Mouse (Mus musculus) c-Kit-positive CD71-positive TER-119-negative erythroid progenitor cells, embryonic 14.5 days (primary cell): Measurements from ENCODE around the gene Nr2f2.

ENCODE experiments used
- DNase-seq: peaks from one replicate; pipeline ENCODE4 v3.0.0-alpha.2; 2013; ENCODE audit warnings: low read depth

Nr2f2 gene

DNA sequence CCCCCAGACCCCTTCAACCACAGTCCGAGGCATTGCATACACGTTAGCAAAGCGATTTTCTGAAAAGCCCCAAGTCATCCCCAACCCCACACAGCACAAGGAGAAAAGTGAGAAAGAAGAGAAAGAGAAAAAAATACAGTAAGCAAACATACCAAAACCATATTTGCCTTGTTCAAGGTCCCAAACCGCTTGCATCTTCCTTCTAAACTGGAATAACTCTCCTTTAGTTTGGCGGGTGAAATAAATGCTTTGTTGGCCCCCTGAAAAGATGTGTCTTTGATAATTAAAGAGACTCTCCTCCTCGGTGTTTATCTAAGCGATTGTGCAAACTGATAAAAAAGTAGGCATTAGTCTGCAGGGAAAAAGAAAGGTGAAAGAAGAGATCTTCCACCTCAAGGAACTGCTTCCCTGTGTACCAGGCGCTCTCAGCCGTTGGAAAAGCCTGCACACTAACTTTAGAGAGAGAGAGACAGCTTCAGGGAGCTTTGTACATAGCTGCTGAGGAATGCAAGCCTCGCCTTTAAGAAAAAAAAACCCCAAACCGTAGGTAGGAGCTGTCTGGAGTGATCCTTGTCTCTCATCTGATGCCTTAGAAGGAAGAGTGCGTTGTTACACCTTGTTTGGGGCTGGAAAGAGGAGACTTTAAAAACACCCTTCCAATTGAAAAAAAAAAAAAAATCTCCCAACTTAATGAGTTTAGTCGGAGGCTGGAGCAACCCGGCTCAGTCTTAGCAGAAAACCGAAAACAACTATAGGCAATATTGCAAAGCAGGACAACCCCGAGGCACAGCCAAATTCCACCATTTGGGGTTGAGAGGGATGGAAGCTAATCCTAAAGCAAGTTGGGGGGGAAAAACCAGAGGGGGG, at the start of gene Nr2f2:
TSS of gene Nr2f2 (minus strand) at position 795 of the 867 bp plus-strand sequence.
- DNase-seq: no peak

DNA sequence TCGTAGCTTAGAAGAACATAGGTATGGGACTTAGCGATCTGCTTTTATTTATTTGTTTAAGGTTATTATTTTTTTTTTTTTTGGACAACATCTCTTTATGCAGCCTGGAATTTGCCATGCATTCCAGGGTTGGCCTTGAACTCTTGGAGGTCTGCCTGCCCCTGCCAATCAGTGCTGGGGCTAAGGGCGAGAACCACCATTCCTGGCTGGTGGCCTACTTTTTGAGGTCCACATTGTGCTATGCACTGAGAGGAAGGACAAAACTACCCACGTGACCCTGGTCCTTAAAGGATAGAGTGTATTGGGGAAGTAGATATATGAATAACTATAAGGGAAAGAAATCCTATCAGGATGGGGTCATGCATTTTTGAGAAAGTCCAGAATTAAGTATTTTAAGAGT, 47.9 kb upstream of the Nr2f2 start:
- DNase-seq: no peak

DNA sequence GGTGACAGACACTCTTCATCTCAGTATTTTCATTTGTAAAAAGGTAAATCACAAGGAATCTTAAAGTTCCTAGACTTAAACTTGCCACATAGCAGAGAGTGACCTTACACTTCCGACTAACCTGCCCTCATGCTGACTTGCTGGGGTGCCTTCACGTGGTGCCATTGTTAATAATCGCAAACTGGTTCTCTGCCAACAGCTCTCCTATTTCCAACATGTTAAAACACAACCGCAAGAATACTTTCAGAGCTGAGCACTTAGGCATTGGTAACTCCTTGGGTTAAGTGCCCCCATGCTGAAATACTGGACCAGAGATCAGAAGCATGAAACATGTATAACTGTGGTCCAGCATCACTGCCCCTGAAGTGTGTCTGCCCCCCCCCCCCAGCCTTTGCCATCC, 47.1 kb upstream of the Nr2f2 start:
- no peak for DNase-seq

DNA sequence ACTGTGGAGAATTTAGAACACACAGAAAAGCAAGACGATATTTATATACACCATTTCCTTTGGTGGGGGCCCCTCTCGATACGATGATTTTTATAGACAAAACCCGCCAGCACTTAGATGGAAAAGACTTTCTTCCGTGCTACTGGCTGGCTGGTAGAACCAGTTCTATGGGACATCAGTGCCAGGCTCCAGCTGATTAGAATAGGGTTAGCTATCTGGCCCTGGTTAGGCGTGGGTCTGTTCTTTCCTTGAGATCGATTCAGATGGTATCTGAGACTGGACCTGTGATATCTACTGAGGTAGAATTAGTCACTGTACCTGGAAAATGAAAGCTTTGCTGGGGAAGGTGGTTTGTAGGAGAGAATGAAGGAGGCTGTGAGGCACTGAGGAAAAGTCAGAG, 46.4 kb upstream of the Nr2f2 start:
- DNase-seq: no peak

- DNase-seq: no peak
Observed at GRCm38 (mm10) chr7:70410350-70410749, 43.8 kb upstream of the Nr2f2 start.

DNA sequence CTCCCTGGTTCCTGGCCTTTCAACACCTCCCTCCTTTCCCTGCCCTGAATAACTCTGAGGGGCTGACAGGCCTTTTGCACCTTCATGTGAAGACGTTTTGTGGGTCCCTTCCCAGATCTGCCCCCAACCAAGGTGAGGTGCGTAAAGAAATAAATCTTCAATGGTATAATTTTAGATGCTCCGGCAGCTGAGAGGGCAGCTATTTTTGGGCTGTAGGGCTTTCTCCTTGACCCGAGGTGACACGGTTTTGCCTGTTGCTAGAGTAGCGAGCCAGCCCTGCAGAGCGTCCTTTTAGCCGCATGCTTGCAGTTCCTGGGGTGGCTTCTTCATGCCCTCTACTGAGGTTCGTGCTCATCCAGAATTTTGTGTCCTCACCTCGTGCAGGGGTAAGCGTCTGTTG, 43.4 kb upstream of the Nr2f2 start:
- DNase-seq: no peak

DNA sequence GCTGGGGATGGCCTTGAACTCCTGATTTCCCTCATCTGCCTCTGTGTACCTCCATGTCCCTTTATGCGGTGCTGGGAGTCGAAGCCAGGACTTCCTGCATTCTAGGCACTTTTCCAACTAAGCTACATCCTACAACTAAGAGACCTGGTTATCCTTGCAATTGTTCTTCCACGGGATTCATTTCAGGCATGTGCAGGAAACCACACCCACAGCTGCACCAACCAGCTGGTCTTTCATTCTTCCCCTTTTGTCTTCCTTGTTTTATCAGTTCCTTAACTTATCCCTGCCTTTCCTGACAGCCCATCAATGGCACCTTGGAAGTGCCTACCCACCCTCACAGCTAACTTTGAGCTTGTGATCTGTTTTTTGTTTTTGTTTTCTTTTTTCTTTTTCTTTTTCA, 42.3 kb upstream of the Nr2f2 start:
- DNase-seq: no peak

GRCm38 (mm10) chr7:70407123-70407522, 40.6 kb upstream of the Nr2f2 start:
- DNase-seq: no peak

- DNase-seq: no peak
Observed at GRCm38 (mm10) chr7:70406527-70406926, 40.0 kb upstream of the Nr2f2 start.

GRCm38 (mm10) chr7:70405466-70405865, 38.9 kb upstream of the Nr2f2 start:
- no peak for DNase-seq

- DNase-seq: no peak
Observed at GRCm38 (mm10) chr7:70382828-70383227, 16.3 kb upstream of the Nr2f2 start.

GRCm38 (mm10) chr7:70381409-70382244, 15.1 kb upstream of the Nr2f2 start:
- no peak for DNase-seq

GRCm38 (mm10) chr7:70380943-70381342, 14.4 kb upstream of the Nr2f2 start:
- DNase-seq: no peak

DNA sequence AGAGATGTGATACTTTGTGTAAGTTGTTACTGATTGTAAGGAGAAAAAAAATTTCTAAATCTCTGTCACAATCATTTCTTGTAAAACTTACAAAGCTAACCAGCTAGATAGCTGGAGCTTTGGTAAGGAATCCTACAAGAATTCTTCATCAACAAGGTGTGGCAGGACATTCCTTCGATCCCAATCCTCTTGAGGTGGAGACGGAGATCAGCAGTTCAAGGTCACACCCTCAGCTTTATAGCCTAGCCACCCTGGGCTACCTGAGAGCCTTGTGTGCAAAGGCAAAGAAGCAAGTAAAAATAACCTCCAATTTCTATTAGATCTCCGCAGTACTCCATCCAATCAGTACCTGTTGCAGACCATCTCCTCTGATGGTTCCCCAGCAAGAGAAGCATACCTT, 13.7 kb upstream of the Nr2f2 start:
- DNase-seq: no peak

- no peak for DNase-seq
Observed at GRCm38 (mm10) chr7:70370552-70371262, 4.2 kb upstream of the Nr2f2 start.

GRCm38 (mm10) chr7:70369731-70370551, 3.4 kb upstream of the Nr2f2 start:
- DNase-seq: no peak

DNA sequence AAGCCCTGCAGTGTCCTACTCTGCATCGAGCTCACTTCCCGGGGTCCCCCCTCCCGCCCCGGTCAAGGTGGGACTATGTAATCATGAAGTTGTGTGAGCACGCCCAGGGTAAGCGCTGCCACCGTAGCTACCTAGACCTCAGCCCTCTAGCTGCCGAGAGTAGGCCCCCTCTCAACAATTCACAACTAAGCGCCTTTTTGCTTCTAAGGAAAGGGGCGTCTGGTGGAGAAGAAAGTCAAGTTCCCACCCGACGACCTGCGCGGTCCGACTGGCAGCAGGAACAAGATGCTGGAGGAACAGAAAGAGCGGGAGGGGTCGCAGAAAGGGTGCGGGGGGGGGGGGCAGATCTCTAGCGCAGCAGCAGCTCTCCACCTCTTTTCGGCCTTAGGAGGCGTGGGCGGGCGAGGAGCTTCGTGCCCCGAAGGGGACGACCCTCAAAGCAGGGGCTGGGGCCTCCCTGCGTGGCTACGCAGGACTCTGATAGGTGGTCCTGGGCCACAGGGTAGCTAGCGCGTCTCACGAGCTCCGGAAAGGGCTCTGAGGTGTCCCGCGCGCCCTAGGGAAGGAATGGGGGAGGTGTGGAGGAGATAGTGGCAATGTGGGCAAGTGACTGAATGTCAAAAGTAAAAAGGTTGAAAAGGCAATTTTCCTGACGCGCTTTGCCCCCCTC, 2.7 kb upstream of the Nr2f2 start:
- DNase-seq: no peak

DNA sequence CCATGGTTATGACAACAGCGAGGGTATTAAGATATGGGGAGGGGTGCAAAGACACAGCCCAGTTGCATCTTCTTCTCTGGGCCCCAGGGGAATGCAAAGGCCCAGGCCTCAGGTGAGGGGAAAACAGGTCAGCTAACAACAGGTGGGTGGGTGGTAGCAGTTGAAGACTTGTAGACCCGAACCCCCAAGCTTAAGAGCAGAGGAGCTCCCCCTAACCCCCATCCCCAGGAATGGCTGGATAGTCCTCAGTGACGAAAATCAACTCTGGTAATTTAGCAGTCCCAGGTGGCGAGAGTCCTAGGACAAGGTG, 2.2 kb upstream of the Nr2f2 start:
- DNase-seq: no peak

DNA sequence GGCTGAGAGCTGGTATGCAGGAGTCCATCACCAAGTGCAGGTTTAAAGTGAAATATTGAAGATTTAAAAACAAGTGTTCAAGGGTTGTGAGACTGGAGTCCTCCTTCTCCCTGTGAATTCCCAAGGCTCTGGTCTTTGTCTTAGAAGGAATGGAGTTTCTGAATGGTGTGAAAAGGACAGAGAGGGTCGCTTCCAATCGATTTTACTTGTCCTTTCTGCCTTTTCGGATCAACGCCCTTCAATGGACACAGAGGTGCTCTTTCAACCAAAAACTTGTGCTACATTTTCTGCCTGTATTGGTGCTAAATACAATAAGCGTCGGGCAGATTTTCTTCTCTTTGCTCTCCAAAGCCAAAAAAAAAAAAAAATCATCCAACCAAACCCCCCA, 1.7 kb upstream of the Nr2f2 start:
- no peak for DNase-seq

GRCm38 (mm10) chr7:70367591-70368267, 1.2 kb upstream of the Nr2f2 start:
- no peak for DNase-seq

DNA sequence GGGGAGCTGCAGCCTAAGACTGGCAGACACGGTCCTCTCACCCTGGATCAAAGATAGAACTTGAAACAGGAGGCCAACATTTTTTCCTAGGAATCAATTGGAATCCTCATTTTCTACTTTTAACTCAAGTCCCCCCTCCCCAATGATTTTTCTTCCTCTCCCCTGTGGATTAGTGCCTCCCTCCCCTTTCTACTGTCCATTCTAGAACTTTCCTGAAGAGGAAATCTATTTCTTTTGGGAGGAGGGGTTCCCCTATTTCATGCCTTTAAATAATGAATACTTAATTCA, 217 bp upstream of the Nr2f2 start:
- no peak for DNase-seq
